Mouse (Mus musculus) embryonic facial prominence, embryonic 14.5 days (tissue): ENCODE measurements around the gene Nags. TPM values are rescaled to one million over a fixed set of nuclear protein-coding genes. Genes with fewer than 3 reads are reported as not detected.

Experiments
- ATAC-seq: fragments of 200-750 bp; cut with Nextera tagmentation; 2 replicates; pipeline ENCODE4 v1.8.0; 2017; ENCODE audit warnings: low read depth, moderate number of reproducible peaks, moderate TSS enrichment
- DNase-seq: peaks from one replicate; pipeline ENCODE4 v3.0.0-alpha.2; 2015; ENCODE audit warnings: low spot score
- H3K27ac ChIP-seq: fragments of 300-500 bp; sonication (generic); replicated peaks from 2 replicates; pipeline ENCODE4 v1.5.1; 2014; ENCODE audit warnings: low read depth, mild to moderate bottlenecking, low read length, moderate library complexity
- H3K27me3 ChIP-seq: fragments of 300-500 bp; sonication (generic); replicated peaks from 2 replicates; pipeline ENCODE4 v1.6.1; 2014; ENCODE audit warnings: low read length; ENCODE audit not compliant: control insufficient read depth, insufficient read depth
- H3K36me3 ChIP-seq: fragments of 300-500 bp; sonication (generic); 2 replicates; pipeline ENCODE4 v1.6.1; 2014; ENCODE audit warnings: low read length, mixed read lengths; ENCODE audit not compliant: control insufficient read depth, insufficient read depth
- H3K4me1 ChIP-seq: fragments of 300-500 bp; sonication (generic); 2 replicates; pipeline ENCODE4 v1.6.1; 2014; ENCODE audit warnings: antibody characterized with exemption, low read length; ENCODE audit not compliant: control insufficient read depth, insufficient read depth
- H3K4me2 ChIP-seq: fragments of 300-500 bp; sonication (generic); 2 replicates; pipeline ENCODE4 v1.6.1; 2014; ENCODE audit warnings: low read depth, mild to moderate bottlenecking, low read length, moderate library complexity, mixed read lengths
- H3K4me3 ChIP-seq: fragments of 300-500 bp; sonication (generic); 2 replicates; pipeline ENCODE4 v1.5.1; 2014; ENCODE audit warnings: low read depth, mild to moderate bottlenecking, low read length
- H3K9ac ChIP-seq: fragments of 300-500 bp; sonication (generic); 2 replicates; pipeline ENCODE4 v1.6.1; 2014; ENCODE audit warnings: low read depth, mild to moderate bottlenecking, low read length, moderate library complexity, mixed read lengths
- H3K9me3 ChIP-seq: fragments of 300-500 bp; sonication (generic); 2 replicates; pipeline ENCODE4 v1.6.1; 2016; ENCODE audit warnings: low read length; ENCODE audit not compliant: control insufficient read depth
- WGBS: fragments of 180-500 bp; shearing (Covaris S2); extraction: QIAGEN DNeasy Blood & Tissue Kit; methylation state at CpG from one replicate; pipeline ENCODE4 v1.1.7; 2014; 5-methylcytosine and 5-hydroxymethylcytosine counted together
- polyA plus RNA-seq: library from polyadenylated mRNA; unstranded; fragments of >200 nt; fragmentation: Nextera tagmentation; extraction: Ambion mirVana; gene quantifications from 2 replicates; pipeline ENCODE4 v1.2.1, GENCODE M21; 2014

Nags gene
- polyA plus RNA-seq, 1 experiment from 2014 or later, result 0.49 TPM

DNA sequence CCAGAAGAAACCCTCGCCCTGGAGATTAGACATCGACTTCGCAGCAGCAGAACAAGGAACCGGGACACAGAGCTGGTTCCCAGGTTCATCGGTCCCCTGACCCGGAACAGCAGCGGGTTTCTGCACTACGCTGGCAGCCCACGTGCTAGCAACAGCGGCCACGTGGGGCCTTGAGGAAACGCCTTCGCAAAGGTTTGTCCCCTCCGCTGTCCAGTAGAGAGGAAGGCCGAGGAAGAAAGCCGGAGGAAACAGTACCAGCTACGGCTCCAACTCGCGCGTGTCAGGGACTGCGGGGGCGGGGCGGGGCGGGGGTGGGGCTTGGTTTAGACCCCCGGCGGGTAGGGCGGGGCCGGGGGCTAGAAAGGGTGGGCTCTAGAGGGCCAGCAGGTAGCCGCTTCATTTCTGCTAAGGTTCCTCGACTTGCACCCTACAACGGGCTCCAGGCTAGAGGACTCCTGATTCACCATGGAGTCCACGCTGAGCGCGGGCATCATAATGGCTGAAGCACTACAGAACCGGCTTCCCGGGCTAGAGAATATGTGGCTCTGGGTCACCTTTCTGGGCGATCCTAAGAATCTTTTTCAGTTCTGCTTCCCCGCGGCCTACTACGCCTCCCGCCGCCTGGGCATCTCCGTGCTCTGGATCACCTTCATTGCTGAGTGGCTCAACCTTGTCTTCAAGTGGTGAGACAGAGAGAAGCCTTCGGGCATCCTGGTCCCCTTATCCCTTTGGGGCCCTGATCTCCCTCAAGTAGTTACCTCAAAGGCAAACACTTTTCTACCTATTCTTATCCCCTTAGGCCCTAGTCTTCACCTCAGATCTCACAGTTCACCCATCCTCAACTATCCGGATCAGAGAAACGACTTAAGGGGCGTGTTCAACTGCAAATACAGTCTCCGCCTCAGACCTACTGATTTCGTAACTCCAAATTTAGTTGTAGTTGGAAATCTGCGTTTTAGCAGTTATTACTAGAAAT, 44.4 kb downstream of the Nags start, which contains the start of gene G6pc3:
TSS of gene G6pc3 (plus strand) at position 160 of the 976 bp plus-strand sequence.
- H3K9me3 ChIP-seq, result no peaks in the 10 kb centered on the region
- DNase-seq (peak; percentile 96), ATAC-seq (peak; percentile 87)
- H3K27ac ChIP-seq, result peak within 1 kb of the TSS; percentile 65
- H3K4me1 ChIP-seq, result peaks cover 13% of the 10 kb centered on the region
- 2% methylated on average over 46 of the region's 50 CpGs for WGBS
- peak within 1 kb of the TSS; percentile 61 for H3K4me3 ChIP-seq
- H3K36me3 ChIP-seq, result peaks cover 15% of the 10 kb centered on the region
- H3K4me2 ChIP-seq, result peak within 1 kb of the TSS; percentile 85
- H3K27me3 ChIP-seq, result no peaks in the 10 kb centered on the region
- H3K9ac ChIP-seq, result peak within 1 kb of the TSS; percentile 70

DNA sequence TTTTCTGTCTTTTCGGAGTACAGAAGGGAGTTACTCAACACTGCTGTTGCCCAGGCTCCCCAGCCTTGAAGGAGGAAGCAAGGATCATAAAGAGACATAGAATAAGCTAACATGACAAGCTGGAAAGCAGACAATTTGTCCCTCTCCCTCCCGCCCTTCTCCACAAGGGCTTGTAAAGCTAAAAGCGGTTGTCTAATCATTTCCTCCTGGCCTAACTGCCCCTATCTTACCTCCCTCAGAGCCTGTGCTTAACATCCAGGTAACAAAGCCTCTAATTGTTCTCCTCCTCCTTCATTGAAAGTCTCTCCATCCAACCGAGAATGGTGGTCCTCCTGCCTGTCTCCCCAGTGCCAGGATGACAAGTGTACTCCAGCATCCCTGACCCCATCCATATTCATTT, 45.5 kb downstream of the Nags start:
- Histone ChIP-seq H3K27ac (no peak overlapping the region), H3K36me3 (peaks cover 26% of the 10 kb centered on the region), H3K4me1 (peaks cover 13% of the 10 kb centered on the region), H3K9ac (peak overlapping the region; percentile 49), H3K4me3 (peak overlapping the region; percentile 61), H3K9me3 (no peaks in the 10 kb centered on the region), H3K27me3 (no peaks in the 10 kb centered on the region), H3K4me2 (peak overlapping the region; percentile 85)
- 39% methylated on average over 4 of the region's 4 CpGs for WGBS
- ATAC-seq, result no peak
- no peak for DNase-seq

DNA sequence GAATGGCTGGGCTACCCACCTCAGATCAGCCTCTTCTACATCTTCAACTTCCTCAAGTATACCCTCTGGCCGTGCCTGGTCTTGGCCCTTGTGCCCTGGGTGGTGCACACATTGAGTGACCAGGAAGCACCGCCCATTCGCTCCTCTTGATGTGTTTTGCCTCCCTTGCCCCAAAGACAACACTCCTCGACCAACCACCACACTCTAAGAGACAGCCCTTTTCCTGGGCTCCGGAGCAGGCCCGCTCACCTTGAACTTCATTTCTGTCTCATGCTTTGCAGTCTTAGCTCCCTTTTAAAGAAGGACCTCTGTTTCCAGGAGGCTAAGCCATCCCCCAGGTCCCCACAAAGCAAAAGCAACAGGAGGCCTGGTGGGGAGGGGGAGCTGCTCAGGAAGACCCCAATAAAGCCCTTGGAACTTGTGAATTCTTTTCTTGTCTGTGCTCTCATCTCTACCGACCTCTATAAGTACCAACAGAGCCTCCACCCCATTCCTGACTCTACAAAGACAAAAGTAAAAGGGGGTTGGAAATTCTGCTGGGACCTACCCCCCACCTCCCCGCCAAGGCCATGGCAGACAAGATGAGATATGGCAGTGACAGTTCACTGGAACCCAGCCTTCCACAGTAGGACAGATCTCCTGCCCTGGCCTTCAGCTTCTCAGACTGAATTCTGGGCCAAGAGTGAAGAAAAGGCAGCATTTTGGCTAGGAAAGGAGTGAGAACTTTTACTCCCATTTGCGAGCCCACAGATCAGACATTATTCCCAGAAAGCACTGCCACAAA, 48.5 kb downstream of the Nags start:
- DNase-seq, result no peak
- Histone ChIP-seq H3K9me3 (no peaks in the 10 kb centered on the region), H3K4me1 (peaks cover 12% of the 10 kb centered on the region), H3K4me2 (no peak overlapping the region), H3K4me3 (no peak overlapping the region), H3K27me3 (no peaks in the 10 kb centered on the region), H3K27ac (no peak overlapping the region), H3K9ac (no peak overlapping the region), H3K36me3 (peaks cover 56% of the 10 kb centered on the region)
- ATAC-seq, result no peak
- 89% methylated on average over 9 of the region's 9 CpGs for WGBS

DNA sequence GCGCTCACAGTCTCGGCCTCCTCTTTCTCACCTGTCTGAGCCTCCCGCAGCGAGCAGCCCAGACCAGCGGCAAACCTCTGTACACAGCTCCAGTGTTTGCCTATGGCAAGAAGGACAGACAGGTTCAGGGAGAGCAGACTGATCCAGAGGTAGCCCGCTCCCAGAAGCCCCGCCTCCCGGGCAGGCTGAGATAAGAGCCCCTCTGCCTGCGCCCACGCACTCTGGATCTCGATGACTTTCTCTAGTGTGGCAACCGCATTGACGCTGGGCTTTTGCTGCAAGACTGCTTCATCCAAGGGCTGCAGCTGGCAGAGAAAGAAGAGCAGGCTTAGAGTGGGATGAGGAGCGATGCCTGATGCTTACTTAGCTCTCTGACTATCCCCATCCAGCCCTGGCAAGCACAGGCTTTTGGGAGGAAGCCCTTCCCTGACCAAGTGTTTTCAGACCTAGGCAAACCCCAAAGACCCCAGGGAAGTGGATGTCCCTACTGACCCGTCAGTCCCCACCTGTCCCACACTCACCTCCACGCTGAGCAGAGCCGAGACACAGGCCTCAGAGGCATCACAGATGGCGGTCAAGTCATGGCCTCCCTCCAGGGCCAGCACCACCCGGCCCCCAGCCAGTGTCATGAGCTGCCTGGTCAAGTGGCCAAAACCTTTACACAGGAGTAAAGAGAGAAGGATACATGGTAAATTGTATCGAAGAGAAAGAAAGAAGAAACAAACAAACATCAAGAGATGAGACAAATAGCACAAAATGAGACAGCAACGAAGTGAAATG, 50.9 kb downstream of the Nags start:
- no peak overlapping the region for H3K4me2 ChIP-seq
- no peaks in the 10 kb centered on the region for H3K4me1 ChIP-seq
- H3K9ac ChIP-seq, result no peak overlapping the region
- DNase-seq, result no peak
- ATAC-seq, result no peak
- H3K36me3 ChIP-seq, result peaks cover 79% of the 10 kb centered on the region
- H3K27me3 ChIP-seq, result no peaks in the 10 kb centered on the region
- no peak overlapping the region for H3K27ac ChIP-seq
- no peaks in the 10 kb centered on the region for H3K9me3 ChIP-seq
- 83% methylated on average over 21 of the region's 21 CpGs for WGBS
- H3K4me3 ChIP-seq, result no peak overlapping the region

DNA sequence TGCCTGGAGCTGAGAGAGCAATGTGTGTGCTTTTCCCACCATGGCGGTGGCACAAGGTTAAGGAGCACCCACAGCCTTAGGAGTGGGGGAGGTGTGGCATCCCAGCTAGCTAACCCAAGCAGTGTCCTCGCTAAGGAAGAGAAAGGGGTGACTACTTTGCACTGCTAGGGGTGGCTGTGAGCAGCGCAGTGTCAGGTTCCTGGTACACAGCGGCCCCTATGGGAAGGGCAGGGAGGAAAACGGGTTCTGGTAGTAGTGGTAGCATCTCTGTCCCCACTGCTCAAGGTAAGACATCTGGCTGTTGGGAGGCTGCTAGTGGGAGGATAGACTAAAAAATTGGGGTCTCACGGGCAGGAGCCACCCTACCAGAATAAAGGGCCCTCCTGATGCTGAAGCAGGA, 52.9 kb downstream of the Nags start:
- no peak overlapping the region for H3K27ac ChIP-seq
- ATAC-seq, result no peak
- DNase-seq, result no peak
- H3K27me3 ChIP-seq, result no peaks in the 10 kb centered on the region
- H3K4me2 ChIP-seq, result no peak overlapping the region
- WGBS, result 71% methylated on average over 6 of the region's 6 CpGs
- H3K36me3 ChIP-seq, result peaks cover 94% of the 10 kb centered on the region
- no peak overlapping the region for H3K9ac ChIP-seq
- no peaks in the 10 kb centered on the region for H3K4me1 ChIP-seq
- no peaks in the 10 kb centered on the region for H3K9me3 ChIP-seq
- no peak overlapping the region for H3K4me3 ChIP-seq

Other genes with a start within 250 kb of the Nags start
- gene Sost, start 178.5 kb upstream of the Nags start, polyA plus RNA-seq, result not detected in 2 replicates
- gene Cfap97d1, start 161.2 kb upstream of the Nags start, polyA plus RNA-seq, result not detected in 2 replicates
- gene Dusp3, start 158.5 kb upstream of the Nags start, polyA plus RNA-seq, result 33.3 and 38.3 TPM in 2 replicates
- gene Mpp3, start 117.1 kb upstream of the Nags start, polyA plus RNA-seq, result 6.3 and 6.4 TPM in 2 replicates
- 0.70 and 0.85 TPM in 2 replicates for gene Cd300lg, start 104.0 kb upstream of the Nags start, polyA plus RNA-seq
- gene Mpp2, start 57.0 kb upstream of the Nags start, polyA plus RNA-seq, result 7.6 and 8.4 TPM in 2 replicates
- not detected in 2 replicates for gene Ppy, start 44.2 kb upstream of the Nags start, polyA plus RNA-seq
- 0.58 and 0.90 TPM in 2 replicates for gene Pyy, start 37.7 kb upstream of the Nags start, polyA plus RNA-seq
- 30.0 and 31.1 TPM in 2 replicates for gene Tmem101, start 10.9 kb downstream of the Nags start, polyA plus RNA-seq
- 92.9 and 98.4 TPM in 2 replicates for gene Lsm12, start 39.8 kb downstream of the Nags start, polyA plus RNA-seq
- 27.9 and 29.3 TPM in 2 replicates for gene G6pc3, start 44.1 kb downstream of the Nags start, polyA plus RNA-seq
- 44.0 and 47.2 TPM in 2 replicates for gene Hdac5, start 84.7 kb downstream of the Nags start, polyA plus RNA-seq
- gene BC030867, start 103.4 kb downstream of the Nags start, polyA plus RNA-seq, result 11.7 and 12.6 TPM in 2 replicates
- gene Asb16, start 123.2 kb downstream of the Nags start, polyA plus RNA-seq, result 0.25 and 0.33 TPM in 2 replicates
- gene Tmub2, start 139.4 kb downstream of the Nags start, polyA plus RNA-seq, result 49.8 and 55.9 TPM in 2 replicates
- 19.5 and 20.8 TPM in 2 replicates for gene Atxn7l3, start 151.1 kb downstream of the Nags start, polyA plus RNA-seq
- 73.3 and 83.9 TPM in 2 replicates for gene Ubtf, start 174.2 kb downstream of the Nags start, polyA plus RNA-seq
- 6.0 and 6.8 TPM in 2 replicates for gene Slc4a1, start 220.7 kb downstream of the Nags start, polyA plus RNA-seq
- gene Rundc3a, start 247.9 kb downstream of the Nags start, polyA plus RNA-seq, result 7.1 and 7.8 TPM in 2 replicates